Mouse (Mus musculus): ENCODE measurements around the gene Casp7.

DNA sequence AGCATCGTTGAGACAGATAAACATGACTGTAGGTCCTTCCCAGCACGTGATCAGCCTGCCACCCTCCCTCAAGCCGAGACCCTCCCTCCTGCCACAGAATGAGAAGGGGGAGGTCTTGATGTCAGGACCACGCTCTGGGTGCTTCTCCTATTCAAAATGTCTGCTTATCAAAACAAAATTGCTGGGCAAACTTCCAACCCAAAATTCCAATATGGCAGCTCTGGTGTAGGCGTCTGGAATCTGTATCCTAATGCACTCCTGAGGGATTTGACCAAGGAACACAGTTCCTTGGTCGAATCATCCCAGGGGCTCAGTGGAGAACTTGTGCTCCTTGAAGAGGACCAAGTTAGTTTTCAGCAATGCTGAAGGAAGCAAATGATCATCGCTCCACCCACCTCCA is 90.0 kb downstream of the Casp7 start:
- TF ChIP-seq CTCF (IDR thresholded peaks at IDR 0.05; ENCODE audit: low read depth): no peak
- no peak for TF ChIP-seq EP300 (optimal IDR thresholded peaks at IDR 0.05)
